Mouse (Mus musculus) olfactory bulb, adult 2 months (tissue): ENCODE results near the gene Id2.

Experiments used
- CTCF ChIP-seq: fragments of 200-500 bp; IDR thresholded peaks from 2 replicates; pipeline ENCODE4 v1.5.1; 2012; ENCODE audit warnings: low read depth, mild to moderate bottlenecking, low read length, moderate library complexity; ENCODE audit not compliant: insufficient read depth
- POLR2A ChIP-seq: fragments of 200-500 bp; IDR thresholded peaks from 2 replicates; pipeline ENCODE4 v1.6.1; 2012; ENCODE audit warnings: mild to moderate bottlenecking, low read depth, low read length, moderate library complexity; ENCODE audit not compliant: insufficient read depth

DNA sequence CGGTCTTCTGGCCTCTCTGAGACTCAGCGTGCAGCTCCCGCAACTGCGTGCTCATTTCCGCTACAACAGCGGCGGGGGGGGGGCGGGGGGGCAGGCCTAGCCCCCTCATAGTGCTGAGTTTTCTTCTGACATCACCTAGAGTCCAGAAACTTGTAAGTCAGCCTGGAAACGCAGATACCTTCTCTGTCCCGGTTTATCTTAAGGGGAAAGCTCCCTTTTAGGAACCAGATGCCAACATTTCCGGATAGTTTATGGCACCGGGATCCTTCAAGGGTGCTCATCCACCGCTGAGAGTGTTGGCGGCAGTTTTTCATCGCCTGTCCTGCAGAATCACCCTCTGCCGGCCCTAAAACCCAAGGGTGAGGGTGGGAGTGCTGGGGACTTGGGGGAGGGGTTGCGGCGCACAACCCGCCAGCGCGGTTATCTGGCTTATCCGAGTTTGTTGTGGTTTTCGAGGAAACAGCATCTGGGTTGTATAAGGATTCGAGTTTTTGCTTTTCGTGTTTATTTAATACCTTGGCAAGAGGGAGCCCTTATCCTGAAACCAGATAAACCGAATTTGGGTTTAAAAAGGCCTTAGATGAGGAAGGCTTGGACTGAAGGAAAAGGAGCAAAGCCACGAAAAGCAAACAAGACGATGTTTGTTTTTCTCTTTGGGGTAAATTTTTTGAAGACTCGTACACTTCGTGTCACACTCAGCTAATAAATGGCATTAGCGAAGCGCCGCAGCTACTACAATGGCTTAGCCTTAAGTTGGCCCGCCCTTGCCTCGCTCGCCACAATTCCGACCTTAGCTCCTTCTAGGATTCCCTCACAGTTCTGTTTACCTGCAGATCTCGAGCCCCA, 2.8 kb upstream of the Id2 start:
- no peak for TF ChIP-seq POLR2A
- TF ChIP-seq CTCF = no peak
